Mouse (Mus musculus) neutrophil, adult 59 days (primary cell): ENCODE measurements around the gene A830018L16Rik. TPM values are rescaled to one million over a fixed set of nuclear protein-coding genes. Genes with fewer than 3 reads are reported as not detected.

Source experiments
- total RNA-seq, 2 experiments: library from RNA; stranded (reverse); gene quantifications; 1 replicate in 1 of 2; 2 replicates in 1 of 2; pipeline ENCODE4 v1.2.4; 2023

Gene A830018L16Rik
- total RNA-seq = not detected

DNA sequence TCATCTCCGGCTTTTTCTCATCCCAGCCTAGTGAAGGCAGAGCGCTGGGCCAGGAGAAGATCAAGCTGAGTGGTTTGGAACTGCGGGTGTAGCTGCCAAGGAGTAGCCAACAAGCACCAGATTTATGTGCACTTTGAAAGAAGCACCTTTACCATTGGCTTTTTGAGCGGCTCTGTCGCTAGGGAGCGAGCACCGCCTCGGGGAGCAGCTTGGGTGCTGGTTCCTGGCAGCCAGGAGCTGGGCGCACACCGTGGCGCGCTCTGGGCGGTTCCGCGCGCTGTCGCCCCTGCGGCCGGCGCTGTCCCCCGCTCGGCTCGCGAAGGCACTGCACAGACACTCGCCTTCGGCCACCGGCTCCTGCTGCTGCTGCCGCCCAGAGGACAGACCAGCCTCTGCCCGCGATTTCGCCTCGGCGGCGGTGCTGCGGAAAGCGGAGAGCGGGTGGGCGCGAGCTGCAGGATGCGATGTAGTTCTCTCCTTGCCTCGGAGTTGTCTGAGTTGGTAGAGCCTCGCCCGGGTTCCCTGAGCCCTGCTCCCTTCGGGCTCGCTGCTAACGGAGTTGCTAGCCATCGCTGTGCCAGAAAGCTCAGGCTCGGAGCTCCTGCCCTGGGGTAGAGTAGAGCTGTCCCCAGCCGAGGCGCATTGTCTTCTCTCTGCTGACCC is at the start of gene A830018L16Rik:
A830018L16Rik (plus strand) TSS at position 212 of the 663 bp plus-strand sequence.

